Mouse (Mus musculus) bone marrow, adult 2 months (tissue): ENCODE results near the gene Slc30a10. TPM values are rescaled to one million over a fixed set of nuclear protein-coding genes. Genes with fewer than 3 reads are reported as not detected.

Experiments used
- H3K27ac ChIP-seq: fragments of 200-500 bp; 2 replicates; pipeline ENCODE4 v1.5.1; 2012; ENCODE audit warnings: low read depth, mild to moderate bottlenecking, control low read depth, inconsistent platforms, low read length; ENCODE audit not compliant: control insufficient read depth, poor library complexity, insufficient read depth
- H3K4me1 ChIP-seq: fragments of 200-500 bp; 2 replicates; pipeline ENCODE4 v1.6.1; 2011; ENCODE audit warnings: low read length; ENCODE audit not compliant: control insufficient read depth, insufficient read depth
- H3K4me3 ChIP-seq: fragments of 200-500 bp; replicated peaks from 2 replicates; pipeline ENCODE3; 2011; ENCODE audit warnings: mild to moderate bottlenecking, low read depth, low read length, control low read depth; ENCODE audit not compliant: control insufficient read depth
- CTCF ChIP-seq: fragments of 200-500 bp; IDR thresholded peaks from 2 replicates; pipeline ENCODE4 v1.5.1; 2011; ENCODE audit warnings: low read length, control low read depth; ENCODE audit not compliant: control insufficient read depth, insufficient read depth
- POLR2A ChIP-seq: fragments of 200-500 bp; IDR thresholded peaks from 2 replicates; pipeline ENCODE4 v1.6.1; 2011; ENCODE audit warnings: low read depth, mild to moderate bottlenecking, control low read depth, low read length, borderline replicate concordance; ENCODE audit not compliant: control insufficient read depth
- WGBS: fragments of 180-500 bp; shearing (Covaris S2); methylation state at CpG from one replicate; pipeline ENCODE4 v1.1.7; 2018; 5-methylcytosine and 5-hydroxymethylcytosine counted together
- polyA plus RNA-seq: library from polyadenylated mRNA; stranded (reverse); fragments of >200 nt; gene quantifications from 2 replicates; pipeline ENCODE4 v1.2.4, GENCODE M21; 2011; ENCODE audit warnings: low replicate concordance; ENCODE audit not compliant: missing spikeins, insufficient read depth, insufficient read length

Slc30a10 gene
- polyA plus RNA-seq, 1 experiment, result 3.7 TPM

DNA sequence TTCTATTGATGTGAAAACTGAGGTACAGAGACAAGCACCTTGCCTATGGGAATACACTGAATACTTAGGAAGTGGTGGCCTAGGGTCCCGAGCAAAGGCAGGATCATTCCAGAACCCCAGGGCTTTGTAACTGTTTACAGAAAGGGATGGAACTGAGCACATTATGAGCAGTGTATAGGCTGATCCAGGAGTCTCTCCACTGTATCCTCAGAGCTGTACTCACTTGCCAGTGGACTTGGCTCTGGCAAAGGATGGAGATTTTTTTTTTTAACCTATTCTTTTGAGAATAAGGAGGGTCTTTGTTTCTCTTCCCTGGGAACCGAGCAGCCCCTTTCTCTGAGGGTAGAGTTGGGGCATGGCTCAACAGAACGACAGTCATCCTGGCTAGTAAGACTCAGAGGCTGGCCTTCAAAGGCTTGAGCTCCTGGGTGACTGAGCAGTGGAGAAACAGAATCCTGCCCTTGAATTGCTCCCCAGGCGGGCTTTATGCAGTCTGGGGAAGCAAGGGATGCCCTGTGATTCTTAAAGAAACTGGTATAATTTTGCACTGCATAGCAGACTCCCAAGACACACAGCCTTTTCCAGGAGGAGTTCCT is 38.9 kb downstream of the Slc30a10 start:
- no peak overlapping the region for H3K27ac ChIP-seq
- H3K4me1 ChIP-seq, result no peaks in the 10 kb centered on the region
- no peak overlapping the region for H3K4me3 ChIP-seq
- 58% methylated on average over 4 of the region's 4 CpGs for WGBS
- TF ChIP-seq POLR2A, result no peak
- TF ChIP-seq CTCF, result no peak

DNA sequence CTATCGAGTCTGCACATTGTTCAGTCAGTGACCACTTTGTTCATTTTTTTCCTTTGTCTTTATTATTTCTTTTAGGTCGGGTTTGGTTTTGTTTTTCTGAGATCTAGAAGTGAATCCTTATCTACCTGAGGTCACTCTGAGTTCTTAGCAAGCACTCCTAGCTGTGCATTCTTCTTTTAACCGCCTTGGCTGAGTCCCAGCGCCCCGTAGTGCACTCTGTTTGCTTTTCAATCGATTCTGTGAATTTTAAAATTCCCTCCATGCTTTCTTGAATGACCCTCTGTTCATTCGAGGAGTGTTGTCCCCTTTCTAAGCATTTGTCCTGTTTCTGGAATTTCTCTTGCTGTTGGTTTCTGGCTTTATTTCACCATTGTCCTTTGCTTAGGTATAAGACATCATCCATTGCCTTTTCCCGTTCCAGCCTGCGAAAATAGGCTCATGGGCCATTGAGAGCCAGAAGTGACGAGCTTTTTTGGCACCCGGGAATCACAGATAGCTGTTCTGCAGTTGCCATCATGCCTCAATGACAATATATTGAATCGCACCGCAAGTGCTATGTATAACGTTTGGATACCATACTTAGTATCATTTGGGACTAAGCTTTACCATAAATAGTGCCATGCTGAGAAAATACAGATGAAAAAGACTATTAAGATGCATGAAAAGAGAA is 42.3 kb downstream of the Slc30a10 start:
- H3K4me1 ChIP-seq, result no peaks in the 10 kb centered on the region
- TF ChIP-seq CTCF (no peak), POLR2A (no peak)
- no peak overlapping the region for H3K27ac ChIP-seq
- 78% methylated on average over 14 of the region's 14 CpGs for WGBS
- H3K4me3 ChIP-seq, result no peak overlapping the region

- no peak overlapping the region for H3K4me3 ChIP-seq
- no peak for TF ChIP-seq CTCF
- no peak for TF ChIP-seq POLR2A
- H3K4me1 ChIP-seq, result no peaks in the 10 kb centered on the region
- no peak overlapping the region for H3K27ac ChIP-seq
- WGBS, result 83% methylated on average over 7 of the region's 7 CpGs
These were observed 46.0 kb downstream of the Slc30a10 start for GRCm38 (mm10) chr1:185500602-185501001.

DNA sequence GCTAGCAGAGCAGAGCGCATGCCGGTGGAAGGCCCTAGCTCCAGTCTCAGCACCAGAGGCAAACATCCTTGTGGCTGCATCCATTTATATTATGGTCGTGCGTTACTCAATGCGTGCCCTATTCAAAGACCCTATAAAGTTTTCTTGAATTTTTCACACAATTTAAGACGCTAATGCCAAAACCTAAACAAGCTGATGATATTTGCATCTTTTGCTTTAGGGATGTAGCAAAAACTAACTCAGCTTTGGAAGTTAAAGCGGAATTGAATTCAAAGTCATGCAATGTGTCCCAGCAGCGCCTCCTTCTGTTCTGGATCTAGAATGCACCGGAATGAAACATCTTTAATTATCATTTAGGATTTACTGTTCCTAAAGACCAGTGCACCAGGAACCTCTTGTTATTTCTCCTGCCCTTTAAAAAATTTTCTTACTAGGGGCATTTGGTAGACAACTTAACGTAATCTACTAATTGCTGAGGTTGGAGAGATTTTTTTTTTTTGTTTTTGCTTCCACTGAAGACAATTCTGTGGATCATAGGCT is 47.2 kb downstream of the Slc30a10 start:
- H3K4me1 ChIP-seq, result no peaks in the 10 kb centered on the region
- 43% methylated on average over 10 of the region's 10 CpGs for WGBS
- no peak overlapping the region for H3K27ac ChIP-seq
- no peak for TF ChIP-seq CTCF
- TF ChIP-seq POLR2A, result no peak
- H3K4me3 ChIP-seq, result no peak overlapping the region

DNA sequence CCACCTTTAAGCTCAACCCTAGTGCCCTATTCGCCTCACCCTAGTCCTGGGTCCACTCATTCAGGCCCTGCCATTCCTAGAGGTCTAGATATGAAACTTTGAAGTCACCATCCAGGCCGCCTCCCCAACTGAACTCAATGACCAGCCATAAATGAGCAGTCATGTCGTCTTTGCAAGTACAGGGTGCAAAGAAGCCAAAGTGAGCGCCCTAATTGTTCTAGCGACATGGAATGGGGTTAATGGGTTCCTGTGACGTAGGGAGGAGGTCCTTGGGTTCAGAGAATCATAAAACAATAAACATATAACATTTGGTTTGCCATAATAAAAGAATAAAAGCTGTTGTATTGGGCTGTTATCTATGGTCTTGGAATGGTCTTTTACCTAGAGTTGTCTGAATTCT is 47.9 kb downstream of the Slc30a10 start:
- 51% methylated on average over 6 of the region's 6 CpGs for WGBS
- Histone ChIP-seq H3K4me3 (no peak overlapping the region), H3K4me1 (no peaks in the 10 kb centered on the region), H3K27ac (no peak overlapping the region)
- TF ChIP-seq CTCF (no peak), POLR2A (no peak)

- no peaks in the 10 kb centered on the region; the same call in 1 of the 2 replicates for H3K4me1 ChIP-seq
- TF ChIP-seq POLR2A (no peak), CTCF (no peak)
- no peak overlapping the region for H3K4me3 ChIP-seq
- no peak overlapping the region for H3K27ac ChIP-seq
- WGBS, result 30% methylated on average over 3 of the region's 3 CpGs
These were observed 54.4 kb downstream of the Slc30a10 start for GRCm38 (mm10) chr1:185509042-185509441.

DNA sequence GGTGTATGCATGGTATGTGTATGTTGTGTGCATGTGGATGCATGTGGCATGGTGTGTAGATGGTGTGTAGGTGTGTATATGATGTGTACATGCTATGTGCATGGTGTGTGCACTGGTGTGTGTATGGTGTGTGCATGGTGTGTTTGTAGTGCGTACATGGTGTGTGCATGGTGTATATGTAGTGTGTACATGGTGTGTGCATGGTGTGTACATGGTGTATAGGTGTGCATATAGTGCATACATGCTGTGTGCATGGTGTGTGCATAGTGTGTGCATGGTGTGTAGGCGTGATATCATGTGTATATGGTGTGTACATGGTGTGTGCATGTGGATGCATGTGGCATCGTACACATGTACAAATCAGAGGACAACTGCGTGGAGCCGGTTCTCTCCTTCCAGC is 56.7 kb downstream of the Slc30a10 start:
- Histone ChIP-seq H3K4me1 (no peaks in the 10 kb centered on the region; the same call in 1 of the 2 replicates), H3K27ac (no peak overlapping the region), H3K4me3 (no peak overlapping the region)
- WGBS, result 83% methylated on average over 5 of the region's 5 CpGs
- TF ChIP-seq CTCF (no peak), POLR2A (no peak)

- H3K27ac ChIP-seq, result no peak overlapping the region
- 69% methylated on average over 14 of the region's 14 CpGs for WGBS
- no peaks in the 10 kb centered on the region; the same call in 1 of the 2 replicates for H3K4me1 ChIP-seq
- TF ChIP-seq POLR2A (no peak), CTCF (no peak)
- H3K4me3 ChIP-seq, result no peak overlapping the region
These were observed 60.9 kb downstream of the Slc30a10 start for GRCm38 (mm10) chr1:185515526-185515979.

- Histone ChIP-seq H3K4me1 (no peaks in the 10 kb centered on the region; the same call in 1 of the 2 replicates), H3K4me3 (no peak overlapping the region), H3K27ac (no peak overlapping the region)
- 82% methylated on average over 10 of the region's 10 CpGs for WGBS
- TF ChIP-seq POLR2A (no peak), CTCF (no peak)
These were observed 61.4 kb downstream of the Slc30a10 start for GRCm38 (mm10) chr1:185516041-185516440.
